Mouse (Mus musculus) bone marrow macrophage, adult 2 months (primary cell): ENCODE data around the gene Gm21974.

Experiments used
- CTCF ChIP-seq: IDR thresholded peaks from 2 replicates; pipeline ENCODE4 v1.5.1; 2012; ENCODE audit warnings: low read depth, mild to moderate bottlenecking, low read length, moderate library complexity
- POLR2A ChIP-seq: IDR thresholded peaks from 2 replicates; pipeline ENCODE4 v1.6.1; 2012; ENCODE audit warnings: mild to moderate bottlenecking, low read depth, low read length, borderline replicate concordance

DNA sequence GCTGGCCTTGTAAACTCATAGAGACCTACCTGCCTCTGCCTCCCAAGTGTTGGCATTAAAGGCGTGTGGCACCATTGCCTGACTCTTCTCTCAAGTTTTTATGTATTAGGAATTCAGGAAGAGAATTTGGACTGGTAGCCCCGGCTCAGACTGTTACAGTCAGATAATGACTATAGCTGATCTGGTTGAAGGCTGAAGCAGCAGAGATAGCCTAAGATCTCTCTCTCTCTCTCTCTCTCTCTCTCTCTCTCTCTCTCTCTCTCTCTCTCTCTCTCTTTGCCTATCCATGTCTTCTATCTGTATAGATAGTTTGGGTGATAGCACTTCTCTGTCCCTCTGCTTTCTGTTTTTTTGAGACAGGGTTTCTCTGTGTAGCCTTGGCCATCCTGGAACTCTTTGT lies 6.5 kb upstream of the Gm21974 start:
- TF ChIP-seq CTCF (no peak), POLR2A (no peak)
